Mouse (Mus musculus) limb, embryonic 10.5 days (tissue): ENCODE measurements around the gene Wasf1. TPM values are rescaled to one million over a fixed set of nuclear protein-coding genes. Genes with fewer than 3 reads are reported as not detected.

Source experiments
- DNase-seq: peaks from one replicate; pipeline ENCODE4 v3.0.0-alpha.2; 2017; ENCODE audit warnings: low spot score
- H3K27ac ChIP-seq: fragments of 300-500 bp; sonication (generic); 2 replicates; pipeline ENCODE4 v1.5.1; 2016; ENCODE audit warnings: mild to moderate bottlenecking
- H3K27me3 ChIP-seq: fragments of 300-500 bp; sonication (generic); 2 replicates; pipeline ENCODE4 v1.6.1; 2016; ENCODE audit warnings: low read depth, mild to moderate bottlenecking; ENCODE audit not compliant: poor library complexity, severe bottlenecking
- H3K36me3 ChIP-seq: fragments of 300-500 bp; sonication (generic); 2 replicates; pipeline ENCODE4 v1.6.1; 2016; ENCODE audit warnings: mild to moderate bottlenecking, moderate library complexity
- H3K4me1 ChIP-seq: fragments of 300-500 bp; sonication (generic); 2 replicates; pipeline ENCODE4 v1.6.1; 2016
- H3K4me3 ChIP-seq: fragments of 300-500 bp; sonication (generic); 2 replicates; pipeline ENCODE4 v1.5.1; 2016; ENCODE audit warnings: mild to moderate bottlenecking, moderate library complexity
- H3K9me3 ChIP-seq: fragments of 300-500 bp; sonication (generic); replicated peaks from 2 replicates; pipeline ENCODE4 v1.6.1; 2016; ENCODE audit warnings: mild to moderate bottlenecking
- WGBS: fragments of 180-500 bp; shearing (Covaris S2); methylation state at CpG from one replicate; pipeline ENCODE4 v1.1.7; 2016; 5-methylcytosine and 5-hydroxymethylcytosine counted together
- polyA plus RNA-seq: library from polyadenylated mRNA; unstranded; fragments of >200 nt; fragmentation: Nextera tagmentation; extraction: Ambion mirVana; gene quantifications from 2 replicates; pipeline ENCODE4 v1.2.1, GENCODE M21; 2016

Gene Wasf1
- polyA plus RNA-seq, 1 experiment from 2014 or later = 43.4 TPM

DNA sequence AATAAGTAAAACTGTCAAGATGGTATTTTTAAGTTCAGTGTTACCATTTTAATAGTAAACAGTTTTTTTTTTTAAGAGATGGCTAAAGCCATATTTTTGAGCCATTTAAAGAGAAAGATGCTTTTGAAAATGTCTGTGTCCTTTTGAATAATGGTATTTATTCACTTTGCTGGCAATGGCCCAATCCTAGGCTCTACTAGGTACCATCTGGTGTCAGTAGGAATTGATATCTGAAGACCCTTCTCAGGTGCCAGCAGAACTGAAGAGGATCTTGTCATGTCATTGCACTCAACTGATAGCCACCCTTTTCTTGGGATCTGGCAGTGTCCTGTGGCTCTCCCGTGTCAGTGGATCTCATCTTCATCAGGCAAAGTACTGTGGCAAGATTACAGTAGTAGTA, 22.9 kb downstream of the Wasf1 start:
- H3K4me1 ChIP-seq = 0 out of 2 replicates have a peak, but pooled peaks cover 3% of the 10 kb centered on the region
- 0 out of 2 replicates have a peak, but pooled peaks cover 4% of the 10 kb centered on the region for H3K36me3 ChIP-seq
- no peak overlapping the region for H3K4me3 ChIP-seq
- 90% methylated on average over 1 of the region's 1 CpGs for WGBS
- no peak for DNase-seq
- no peak overlapping the region for H3K27ac ChIP-seq
- no peaks in the 10 kb centered on the region for H3K9me3 ChIP-seq
- no peaks in the 10 kb centered on the region for H3K27me3 ChIP-seq

DNA sequence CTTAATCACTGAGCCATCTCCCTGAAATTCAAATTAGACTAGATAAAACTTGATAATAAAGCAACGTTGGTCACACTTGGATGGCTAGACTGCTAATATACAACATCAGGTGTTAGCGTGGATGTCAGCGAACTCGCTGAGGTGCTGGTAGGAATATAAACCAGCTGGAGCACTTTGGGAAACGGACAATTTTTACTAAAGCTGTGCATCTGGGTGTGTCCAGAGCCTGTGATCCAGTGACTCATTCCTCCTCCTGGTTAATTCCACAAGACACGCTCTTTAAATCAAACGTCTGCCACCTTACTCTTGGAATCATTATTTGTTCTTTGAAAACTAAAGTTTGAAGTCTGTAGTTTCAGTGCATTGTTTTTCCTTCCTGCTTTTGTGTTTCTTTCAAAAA, 23.5 kb downstream of the Wasf1 start:
- H3K9me3 ChIP-seq = no peaks in the 10 kb centered on the region
- H3K27ac ChIP-seq = no peak overlapping the region
- 88% methylated on average over 7 of the region's 7 CpGs for WGBS
- H3K4me1 ChIP-seq = 0 out of 2 replicates have a peak, but pooled peaks cover 3% of the 10 kb centered on the region
- H3K36me3 ChIP-seq = 0 out of 2 replicates have a peak, but pooled peaks cover 4% of the 10 kb centered on the region
- no peak for DNase-seq
- no peaks in the 10 kb centered on the region for H3K27me3 ChIP-seq
- H3K4me3 ChIP-seq = no peak overlapping the region

DNA sequence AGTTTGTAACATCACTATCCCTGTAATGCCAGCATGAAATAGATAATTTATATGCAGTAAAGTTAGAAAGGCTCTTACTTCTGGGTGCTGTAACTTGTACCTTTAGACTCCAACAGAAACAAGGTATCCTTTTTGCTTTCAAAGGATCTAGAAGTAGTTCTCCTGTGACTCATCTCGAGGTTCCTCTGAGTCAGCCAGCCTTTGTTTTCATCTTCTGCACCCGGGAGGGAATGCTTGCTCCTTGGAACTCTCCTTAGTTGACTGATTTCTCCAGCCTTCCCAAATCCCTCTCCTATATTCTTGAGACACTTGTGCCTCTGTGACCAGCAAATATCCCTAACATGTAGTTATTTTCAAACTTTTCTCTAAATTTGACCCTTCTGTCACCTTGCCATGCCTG, 25.3 kb downstream of the Wasf1 start:
- Histone ChIP-seq H3K9me3 (no peaks in the 10 kb centered on the region), H3K36me3 (peaks cover 6% of the 10 kb centered on the region), H3K27ac (no peak overlapping the region), H3K4me3 (no peak overlapping the region), H3K4me1 (0 out of 2 replicates have a peak, but pooled peaks cover 3% of the 10 kb centered on the region), H3K27me3 (no peaks in the 10 kb centered on the region)
- no peak for DNase-seq
- WGBS = 67% methylated on average over 2 of the region's 2 CpGs

- Histone ChIP-seq H3K36me3 (peaks cover 6% of the 10 kb centered on the region), H3K4me1 (0 out of 2 replicates have a peak, but pooled peaks cover 3% of the 10 kb centered on the region), H3K27ac (no peak overlapping the region), H3K27me3 (no peaks in the 10 kb centered on the region), H3K4me3 (no peak overlapping the region), H3K9me3 (no peaks in the 10 kb centered on the region)
- DNase-seq = no peak
- WGBS = 77% methylated on average over 2 of the region's 2 CpGs
Measured at GRCm38 (mm10) chr10:40910811-40911210, 27.5 kb downstream of the Wasf1 start.

GRCm38 (mm10) chr10:40915240-40915639, 32.0 kb downstream of the Wasf1 start:
- peaks cover 6% of the 10 kb centered on the region for H3K36me3 ChIP-seq
- H3K4me1 ChIP-seq = 0 out of 2 replicates have a peak, but pooled peaks cover 3% of the 10 kb centered on the region
- no peak overlapping the region for H3K4me3 ChIP-seq
- WGBS = 88% methylated on average over 2 of the region's 2 CpGs
- H3K27me3 ChIP-seq = no peaks in the 10 kb centered on the region
- H3K9me3 ChIP-seq = no peaks in the 10 kb centered on the region
- H3K27ac ChIP-seq = no peak overlapping the region
- no peak for DNase-seq

- H3K4me1 ChIP-seq = no peaks in the 10 kb centered on the region
- H3K27ac ChIP-seq = no peak overlapping the region
- H3K4me3 ChIP-seq = no peak overlapping the region
- H3K9me3 ChIP-seq = no peaks in the 10 kb centered on the region
- DNase-seq = no peak
- WGBS = 95% methylated on average over 8 of the region's 8 CpGs
- H3K36me3 ChIP-seq = peaks cover 10% of the 10 kb centered on the region
- no peaks in the 10 kb centered on the region for H3K27me3 ChIP-seq
Measured at GRCm38 (mm10) chr10:40918669-40919440, 35.6 kb downstream of the Wasf1 start.

- Histone ChIP-seq H3K27me3 (no peaks in the 10 kb centered on the region), H3K4me1 (no peaks in the 10 kb centered on the region), H3K4me3 (no peak overlapping the region), H3K27ac (no peak overlapping the region), H3K36me3 (peaks cover 14% of the 10 kb centered on the region), H3K9me3 (no peaks in the 10 kb centered on the region)
- DNase-seq = no peak
- WGBS = 92% methylated on average over 6 of the region's 6 CpGs
Measured at GRCm38 (mm10) chr10:40919464-40919863, 36.2 kb downstream of the Wasf1 start.

GRCm38 (mm10) chr10:40932995-40933394, 49.7 kb downstream of the Wasf1 start:
- DNase-seq = no peak
- Histone ChIP-seq H3K27me3 (no peaks in the 10 kb centered on the region), H3K27ac (no peak overlapping the region), H3K9me3 (no peaks in the 10 kb centered on the region), H3K4me1 (no peaks in the 10 kb centered on the region), H3K36me3 (peaks cover 61% of the 10 kb centered on the region), H3K4me3 (no peak overlapping the region)
- 96% methylated on average over 8 of the region's 8 CpGs for WGBS

DNA sequence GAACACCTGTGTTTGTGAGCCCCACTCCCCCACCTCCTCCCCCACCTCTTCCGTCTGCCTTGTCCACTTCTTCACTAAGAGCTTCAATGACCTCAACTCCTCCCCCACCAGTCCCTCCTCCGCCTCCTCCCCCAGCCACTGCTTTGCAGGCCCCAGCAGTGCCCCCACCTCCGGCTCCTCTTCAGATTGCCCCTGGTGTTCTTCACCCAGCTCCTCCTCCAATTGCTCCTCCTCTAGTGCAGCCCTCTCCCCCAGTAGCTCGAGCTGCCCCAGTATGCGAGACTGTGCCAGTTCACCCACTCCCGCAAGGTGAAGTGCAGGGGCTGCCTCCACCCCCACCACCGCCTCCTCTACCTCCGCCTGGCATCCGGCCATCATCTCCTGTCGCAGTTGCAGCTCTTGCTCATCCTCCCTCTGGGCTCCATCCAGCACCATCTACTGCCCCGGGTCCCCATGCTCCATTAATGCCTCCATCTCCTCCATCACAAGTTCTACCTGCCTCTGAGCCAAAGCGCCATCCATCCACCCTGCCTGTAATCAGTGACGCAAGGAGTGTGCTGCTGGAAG, 53.0 kb downstream of the Wasf1 start:
- no peak for DNase-seq
- H3K27ac ChIP-seq = no peak overlapping the region
- 83% methylated on average over 13 of the region's 13 CpGs for WGBS
- no peaks in the 10 kb centered on the region for H3K9me3 ChIP-seq
- no peaks in the 10 kb centered on the region for H3K4me1 ChIP-seq
- H3K27me3 ChIP-seq = no peaks in the 10 kb centered on the region
- no peak overlapping the region for H3K4me3 ChIP-seq
- H3K36me3 ChIP-seq = peaks cover 77% of the 10 kb centered on the region

- WGBS = 95% methylated on average over 20 of the region's 20 CpGs
- DNase-seq = no peak
Measured at GRCm38 (mm10) chr10:40937569-40937968, 54.3 kb downstream of the Wasf1 start.

GRCm38 (mm10) chr10:40942688-40943087, 59.4 kb downstream of the Wasf1 start:
- Histone ChIP-seq H3K4me3 (no peak overlapping the region), H3K27me3 (no peaks in the 10 kb centered on the region), H3K9me3 (no peaks in the 10 kb centered on the region), H3K36me3 (peaks cover 44% of the 10 kb centered on the region), H3K4me1 (no peaks in the 10 kb centered on the region), H3K27ac (no peak overlapping the region)
- no peak for DNase-seq
- 86% methylated on average over 4 of the region's 4 CpGs for WGBS

More at GRCm38 (mm10) chr10:40937569-40937968, 54.3 kb downstream of the Wasf1 start:
- H3K27me3 ChIP-seq = no peaks in the 10 kb centered on the region
- H3K4me1 ChIP-seq = no peaks in the 10 kb centered on the region
- H3K4me3 ChIP-seq = no peak overlapping the region
- no peaks in the 10 kb centered on the region for H3K9me3 ChIP-seq
- H3K36me3 ChIP-seq = peaks cover 68% of the 10 kb centered on the region
- no peak overlapping the region for H3K27ac ChIP-seq

DNA sequence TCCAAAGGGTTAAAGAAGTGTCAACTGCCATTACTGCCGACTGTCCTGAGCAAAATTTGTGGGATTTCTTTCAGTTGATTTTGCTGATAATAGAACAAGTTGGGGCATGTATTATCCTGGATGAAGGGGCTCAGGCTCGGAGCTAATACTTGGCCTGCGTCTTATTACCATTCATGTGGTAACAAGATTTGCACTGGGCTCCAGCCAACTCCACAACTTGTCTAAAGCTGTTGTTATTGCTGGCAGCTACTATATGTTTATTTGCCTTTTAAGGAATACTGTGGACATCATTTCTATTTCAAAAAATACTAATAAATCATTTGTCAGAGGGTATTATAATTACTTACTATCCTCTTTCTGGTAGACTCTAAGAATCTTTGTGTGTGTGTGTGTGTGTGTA, 66.9 kb downstream of the Wasf1 start:
- H3K27ac ChIP-seq = no peak overlapping the region
- no peaks in the 10 kb centered on the region for H3K27me3 ChIP-seq
- H3K36me3 ChIP-seq = peaks cover 18% of the 10 kb centered on the region
- no peak for DNase-seq
- H3K4me1 ChIP-seq = no peaks in the 10 kb centered on the region
- no peaks in the 10 kb centered on the region for H3K9me3 ChIP-seq
- WGBS = 80% methylated on average over 3 of the region's 3 CpGs
- no peak overlapping the region for H3K4me3 ChIP-seq

- Histone ChIP-seq H3K27me3 (no peaks in the 10 kb centered on the region), H3K36me3 (peaks cover 10% of the 10 kb centered on the region), H3K4me3 (no peak overlapping the region), H3K9me3 (no peaks in the 10 kb centered on the region), H3K27ac (no peak overlapping the region), H3K4me1 (no peaks in the 10 kb centered on the region)
- peak; percentile 20 for DNase-seq
- 94% methylated on average over 5 of the region's 5 CpGs for WGBS
Measured at GRCm38 (mm10) chr10:40956206-40956605, 72.9 kb downstream of the Wasf1 start.
